Mouse (Mus musculus) cerebellum, adult 2 months (tissue): ENCODE data around the gene Crtam.

Experiments used
- CTCF ChIP-seq: fragments of 200-500 bp; IDR thresholded peaks from 2 replicates; pipeline ENCODE4 v1.5.1; 2011; ENCODE audit warnings: low read depth, mild to moderate bottlenecking, control low read depth, low read length, moderate library complexity, borderline replicate concordance; ENCODE audit not compliant: insufficient read depth
- POLR2A ChIP-seq: fragments of 200-500 bp; IDR thresholded peaks from 2 replicates; pipeline ENCODE4 v1.6.1; 2011; ENCODE audit warnings: low read length, control low read depth, borderline replicate concordance; ENCODE audit not compliant: insufficient read depth

DNA sequence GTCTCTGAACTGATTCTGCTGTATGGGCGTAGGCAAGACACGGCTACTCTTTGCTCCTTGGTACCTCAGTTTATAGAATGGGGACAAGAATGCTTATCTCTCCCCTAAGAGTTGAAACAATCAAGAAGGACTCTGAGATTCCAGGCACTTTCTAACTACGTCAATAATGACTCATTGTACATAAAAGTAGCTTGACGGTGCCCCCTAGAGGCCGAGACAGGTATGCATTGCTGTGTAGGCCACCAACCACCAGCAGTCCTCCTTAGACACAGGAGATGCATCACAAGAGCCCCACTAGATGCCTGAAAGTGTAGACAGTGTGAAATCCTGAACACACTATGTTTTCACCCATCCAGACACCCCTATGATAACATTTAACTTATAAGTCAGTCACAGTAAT is 24.0 kb upstream of the Crtam start:
- TF ChIP-seq CTCF = peak; percentile 68
- no peak for TF ChIP-seq POLR2A
